Mouse (Mus musculus): ENCODE data around the gene BC030500. TPM values are rescaled to one million over a fixed set of nuclear protein-coding genes. Genes with fewer than 3 reads are reported as not detected.

BC030500 gene
- total RNA-seq (2023), result not detected in 2 replicates

DNA sequence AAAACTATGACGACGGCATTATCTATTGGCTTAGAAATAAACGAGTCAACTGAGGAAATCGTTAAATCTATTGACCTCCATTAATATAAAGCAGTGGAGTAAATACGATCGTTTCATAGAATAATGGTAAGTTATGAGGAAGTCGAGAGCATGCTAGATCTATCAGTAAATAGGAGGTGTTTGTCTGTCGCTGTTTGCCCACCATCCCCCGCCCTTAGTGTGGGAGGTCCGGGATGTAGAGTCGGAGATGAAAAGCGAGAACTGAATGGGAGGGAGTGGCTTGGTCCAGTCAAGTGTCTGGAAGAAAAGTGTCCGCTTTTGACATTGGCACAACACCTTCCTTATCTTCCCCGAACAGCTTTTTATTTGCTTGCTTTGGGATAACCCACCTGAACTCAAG lies at the start of gene BC030500:
Gene BC030500 (plus strand): TSS at position 79 of the 400 bp plus-strand sequence.

DNA sequence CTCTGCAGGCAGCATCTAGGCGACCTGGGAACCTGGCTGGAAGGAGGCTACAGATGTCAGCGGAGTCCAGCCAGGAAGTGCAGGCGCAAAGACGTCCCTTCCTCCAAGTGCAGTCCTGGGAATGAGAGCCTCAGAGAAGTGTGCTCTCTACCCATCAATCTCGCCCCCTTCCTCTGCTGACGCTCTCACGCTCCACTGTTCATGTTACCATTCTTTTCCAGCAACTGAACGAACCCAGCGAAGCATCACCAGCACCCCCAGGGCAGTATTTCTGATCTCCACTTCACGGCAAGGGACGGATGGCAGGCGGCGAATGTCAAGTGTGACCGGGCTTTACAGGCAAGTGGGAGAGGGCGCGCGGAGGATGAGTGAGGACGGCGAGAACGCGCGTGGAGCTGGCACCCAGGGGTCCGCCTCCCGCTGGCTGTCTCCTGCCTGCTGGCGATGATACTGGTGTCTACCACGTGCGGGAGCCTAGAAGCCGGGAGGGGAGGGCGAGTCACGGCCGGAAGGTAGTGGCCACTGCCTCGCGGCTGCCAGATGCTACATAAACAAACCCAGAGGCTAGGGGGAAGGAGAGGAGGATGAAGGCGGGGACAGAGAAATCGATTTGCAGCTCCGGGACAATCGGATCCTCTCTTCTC lies 763 bp downstream of the BC030500 start, which contains the start of gene Galntl6:
Gene Galntl6 (minus strand): TSS at position 445 of the 644 bp plus-strand sequence.

Other genes starting within 250 kb of the BC030500 start
- gene Galntl6, start 885 bp downstream of the BC030500 start, total RNA-seq (2023), result not detected in 2 replicates